Mouse (Mus musculus) embryonic fibroblast, embryonic 13.5 days (primary cell): ENCODE measurements around the gene Mmd. TPM values are rescaled to one million over a fixed set of nuclear protein-coding genes. Genes with fewer than 3 reads are reported as not detected.

Source experiments
- H3K27ac ChIP-seq: 2 replicates; pipeline ENCODE4 v1.5.1; 2012; ENCODE audit warnings: low read length, control low read depth, inconsistent platforms; ENCODE audit not compliant: insufficient read depth
- H3K4me1 ChIP-seq: 2 replicates; pipeline ENCODE4 v1.6.1; 2011; ENCODE audit warnings: low read length; ENCODE audit not compliant: control insufficient read depth, insufficient read depth
- H3K4me3 ChIP-seq: 2 replicates; pipeline ENCODE4 v1.5.1; 2011; ENCODE audit warnings: mild to moderate bottlenecking, control low read depth, low read length; ENCODE audit not compliant: insufficient read depth
- CTCF ChIP-seq: IDR thresholded peaks from 2 replicates; pipeline ENCODE4 v1.5.1; 2011; ENCODE audit warnings: mild to moderate bottlenecking, control low read depth, low read length, moderate library complexity, borderline replicate concordance; ENCODE audit not compliant: insufficient read depth
- POLR2A ChIP-seq: IDR thresholded peaks from 2 replicates; pipeline ENCODE4 v1.6.1; 2011; ENCODE audit warnings: low read depth, mild to moderate bottlenecking, control low read depth, low read length, moderate library complexity
- polyA plus RNA-seq: library from polyadenylated mRNA; stranded (reverse); fragments of >200 nt; gene quantifications from 2 replicates; pipeline ENCODE4 v1.2.4, GENCODE M21; 2011; ENCODE audit warnings: low read depth; ENCODE audit not compliant: missing spikeins, insufficient read length

The Mmd gene
- polyA plus RNA-seq, 1 experiment = 43.4 TPM

DNA sequence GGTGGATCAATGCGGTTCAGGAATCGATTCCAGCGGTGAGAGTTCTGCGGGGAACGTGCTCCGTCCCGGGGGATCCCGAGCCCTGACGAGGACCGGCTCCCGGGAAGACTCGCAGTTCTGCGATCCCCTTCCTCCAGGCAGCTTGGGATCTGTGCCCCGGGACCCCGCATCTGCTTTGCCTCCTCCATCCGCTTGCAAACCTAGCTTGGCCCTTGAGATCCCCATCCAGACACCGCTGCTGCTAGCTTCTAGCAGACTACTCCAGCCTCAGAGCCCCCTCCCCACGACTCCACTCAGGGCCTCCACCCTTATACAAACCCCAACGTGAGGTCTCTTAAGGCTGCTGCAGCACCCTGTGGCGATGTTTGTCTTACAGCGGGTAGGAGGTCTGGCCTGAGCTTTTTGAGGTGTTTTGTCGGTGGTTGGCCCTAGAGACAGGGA, 465 bp downstream of the Mmd start:
- H3K4me3 ChIP-seq = peak overlapping the region; percentile 86
- H3K4me1 ChIP-seq = 0 out of 2 replicates have a peak, but pooled peaks cover 7% of the 10 kb centered on the region
- TF ChIP-seq POLR2A (no peak), CTCF (no peak)
- H3K27ac ChIP-seq = no peak overlapping the region; the same call in 1 of the 2 replicates

DNA sequence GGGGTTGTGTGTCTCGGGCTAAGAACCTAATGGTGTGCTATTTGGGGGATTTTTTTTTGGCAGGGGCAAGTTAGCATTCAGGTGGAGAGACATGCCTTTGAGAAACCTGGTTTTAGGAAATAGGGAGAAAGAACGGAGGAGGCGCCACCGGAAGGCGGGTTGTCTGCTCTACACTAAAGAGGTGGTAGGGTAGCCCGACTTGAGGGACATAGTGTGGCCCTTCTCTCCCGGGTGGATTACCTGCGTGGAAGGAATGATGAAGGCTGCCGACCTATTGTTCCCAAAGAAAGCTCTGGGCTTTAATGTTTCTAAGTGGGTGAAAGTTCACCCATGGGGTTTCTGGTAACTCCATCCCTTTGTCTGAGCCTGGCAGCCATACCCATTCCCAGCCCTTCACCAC, 933 bp downstream of the Mmd start:
- Histone ChIP-seq H3K27ac (no peak overlapping the region), H3K4me3 (peak overlapping the region; percentile 86), H3K4me1 (peaks cover 7% of the 10 kb centered on the region; the same call in 1 of the 2 replicates)
- TF ChIP-seq CTCF (no peak), POLR2A (no peak)

DNA sequence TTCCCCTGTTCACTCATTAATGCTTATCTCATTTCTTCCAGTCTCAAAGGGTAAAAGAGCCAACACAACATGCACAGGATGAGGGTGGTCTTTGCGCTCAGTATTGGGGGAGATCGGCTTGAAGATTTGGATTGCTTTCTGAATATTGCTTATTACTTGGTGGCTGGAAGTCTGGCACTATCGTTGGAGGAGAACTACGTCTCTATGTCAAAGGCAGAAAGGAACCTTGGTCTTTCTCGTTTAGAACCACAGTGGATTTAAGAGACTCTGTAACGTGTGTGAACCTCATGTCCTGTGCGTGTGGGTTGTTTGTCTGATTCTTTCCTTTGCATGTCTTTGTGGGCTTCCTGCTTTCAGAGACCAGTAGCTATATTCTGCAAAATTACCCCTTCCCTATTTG, 1.5 kb downstream of the Mmd start:
- H3K27ac ChIP-seq = no peak overlapping the region
- TF ChIP-seq CTCF (no peak), POLR2A (no peak)
- peaks cover 10% of the 10 kb centered on the region; the same call in 1 of the 2 replicates for H3K4me1 ChIP-seq
- peak overlapping the region; percentile 86 for H3K4me3 ChIP-seq

DNA sequence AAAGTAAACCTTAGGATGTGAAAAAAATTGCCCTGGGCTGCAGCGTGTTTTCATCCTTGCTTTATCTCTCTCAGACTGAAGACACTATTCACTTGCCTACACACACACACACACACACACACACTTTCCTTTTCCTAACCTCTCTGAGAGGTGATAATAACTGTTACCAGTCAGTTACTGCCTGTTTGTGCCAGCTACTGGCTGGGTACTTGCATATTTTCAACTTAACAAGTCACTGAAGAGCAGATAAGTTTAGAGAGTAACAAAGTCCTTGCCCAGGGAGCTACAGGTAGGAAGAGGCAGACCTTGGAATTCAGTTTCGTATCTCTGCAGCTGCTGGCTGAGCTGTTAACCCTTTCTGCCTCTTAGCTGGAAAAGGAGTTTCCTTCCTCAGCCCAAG, 2.7 kb downstream of the Mmd start:
- TF ChIP-seq CTCF = no peak
- TF ChIP-seq POLR2A = no peak
- peaks cover 14% of the 10 kb centered on the region; the same call in 1 of the 2 replicates for H3K4me1 ChIP-seq
- no peak overlapping the region for H3K4me3 ChIP-seq
- no peak overlapping the region for H3K27ac ChIP-seq

DNA sequence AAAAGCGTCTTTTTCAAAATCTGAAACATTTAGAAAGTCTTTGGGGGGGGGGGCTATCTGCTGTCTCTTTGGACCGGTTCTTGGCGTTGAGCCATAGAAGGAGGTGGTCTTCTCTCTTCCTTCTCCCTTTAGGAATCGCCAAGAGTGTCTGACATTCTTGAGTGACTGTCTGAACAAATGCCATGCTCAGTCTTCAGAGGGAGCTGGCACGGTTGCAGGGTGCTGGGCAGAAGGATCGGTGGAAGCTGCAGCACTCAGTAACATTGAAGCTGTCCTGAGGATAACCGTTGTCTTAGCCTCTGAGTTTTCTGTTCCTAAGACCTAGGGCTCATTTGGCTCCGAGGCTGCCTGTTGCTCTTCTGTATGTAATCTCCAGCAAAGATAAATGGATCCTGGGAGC, 3.1 kb downstream of the Mmd start:
- TF ChIP-seq CTCF (no peak), POLR2A (no peak)
- no peak overlapping the region for H3K27ac ChIP-seq
- no peak overlapping the region for H3K4me3 ChIP-seq
- H3K4me1 ChIP-seq = peaks cover 14% of the 10 kb centered on the region; the same call in 1 of the 2 replicates

DNA sequence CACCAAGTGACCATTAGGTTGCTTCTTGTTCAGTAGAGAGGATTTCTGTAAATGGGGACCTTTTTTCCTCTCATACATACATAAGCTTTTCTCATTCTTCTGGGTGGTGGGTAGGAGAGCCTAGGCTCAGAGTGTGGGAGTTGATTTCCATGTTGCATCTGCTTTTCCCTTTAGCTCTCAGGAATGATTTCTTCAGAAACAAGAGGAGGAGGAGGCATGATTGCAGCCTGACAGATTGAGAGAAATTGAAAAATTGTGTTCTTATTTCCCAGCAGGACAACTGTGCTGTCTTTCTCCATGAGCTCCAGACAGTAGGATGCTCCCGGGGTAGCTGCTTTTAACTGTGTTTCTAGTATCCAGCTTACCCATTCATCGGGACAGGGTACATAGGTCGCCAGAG, 5.3 kb downstream of the Mmd start:
- no peak for TF ChIP-seq CTCF
- no peak for TF ChIP-seq POLR2A
- peak overlapping the region; percentile 13; the same call in 1 of the 2 replicates for H3K27ac ChIP-seq
- peaks cover 14% of the 10 kb centered on the region; the same call in 1 of the 2 replicates for H3K4me1 ChIP-seq
- no peak overlapping the region for H3K4me3 ChIP-seq

DNA sequence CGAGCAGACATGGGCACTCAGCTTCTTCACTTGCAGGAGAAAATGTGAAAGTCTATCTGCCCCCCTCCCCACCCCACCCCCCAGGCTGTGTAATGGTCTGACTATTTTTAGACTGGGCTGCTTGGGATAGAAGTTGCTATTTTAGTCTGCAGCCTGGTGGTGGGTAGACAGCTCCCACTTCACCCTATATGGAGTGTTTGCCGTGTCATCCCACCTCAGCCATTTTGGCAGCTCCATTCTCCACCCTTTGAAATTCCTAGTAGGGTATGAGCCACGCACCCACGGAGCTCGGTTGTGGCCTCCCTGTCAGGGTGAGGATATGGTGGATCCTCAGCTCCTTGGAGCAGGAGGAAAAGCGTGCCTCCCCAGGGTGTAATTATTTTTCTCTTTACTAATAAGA, 6.4 kb downstream of the Mmd start:
- Histone ChIP-seq H3K4me1 (peaks cover 11% of the 10 kb centered on the region; the same call in 1 of the 2 replicates), H3K27ac (no peak overlapping the region), H3K4me3 (no peak overlapping the region)
- TF ChIP-seq POLR2A (no peak), CTCF (no peak)

DNA sequence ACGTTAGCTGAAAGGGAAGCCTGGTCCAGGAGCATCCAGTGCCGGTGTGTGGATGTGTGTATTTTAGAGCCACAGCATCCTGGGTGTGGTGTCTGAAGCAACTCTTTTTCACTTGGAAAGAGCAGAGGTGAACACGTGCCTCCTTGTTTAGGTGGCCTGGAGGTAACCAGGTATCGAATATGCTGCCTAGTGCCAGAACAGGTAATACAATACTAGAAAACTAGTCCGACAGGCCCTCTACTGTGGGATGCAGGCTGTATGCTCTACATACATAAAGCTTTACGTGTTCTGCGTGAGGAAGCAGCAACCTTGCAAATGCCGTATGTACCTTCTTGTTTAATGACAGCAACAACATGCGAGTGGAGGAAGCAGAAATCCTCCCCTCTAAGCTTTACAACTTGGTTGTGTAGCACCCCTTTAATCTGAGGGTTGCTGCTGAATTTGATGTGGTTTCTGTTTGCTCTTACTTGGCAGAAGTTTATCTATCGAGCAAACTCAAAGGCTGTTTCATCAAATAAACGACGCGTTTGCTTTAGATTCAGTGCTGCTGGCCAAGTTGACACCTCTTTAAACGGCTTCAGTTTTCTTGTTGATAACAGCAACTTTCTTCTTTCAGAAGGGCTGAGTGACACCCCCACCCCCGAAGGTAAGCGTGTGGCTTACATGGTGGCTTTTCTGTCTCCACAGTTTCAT, 7.7 kb downstream of the Mmd start:
- Histone ChIP-seq H3K4me3 (no peak overlapping the region), H3K4me1 (peaks cover 9% of the 10 kb centered on the region; the same call in 1 of the 2 replicates), H3K27ac (no peak overlapping the region)
- TF ChIP-seq POLR2A (no peak), CTCF (no peak)

DNA sequence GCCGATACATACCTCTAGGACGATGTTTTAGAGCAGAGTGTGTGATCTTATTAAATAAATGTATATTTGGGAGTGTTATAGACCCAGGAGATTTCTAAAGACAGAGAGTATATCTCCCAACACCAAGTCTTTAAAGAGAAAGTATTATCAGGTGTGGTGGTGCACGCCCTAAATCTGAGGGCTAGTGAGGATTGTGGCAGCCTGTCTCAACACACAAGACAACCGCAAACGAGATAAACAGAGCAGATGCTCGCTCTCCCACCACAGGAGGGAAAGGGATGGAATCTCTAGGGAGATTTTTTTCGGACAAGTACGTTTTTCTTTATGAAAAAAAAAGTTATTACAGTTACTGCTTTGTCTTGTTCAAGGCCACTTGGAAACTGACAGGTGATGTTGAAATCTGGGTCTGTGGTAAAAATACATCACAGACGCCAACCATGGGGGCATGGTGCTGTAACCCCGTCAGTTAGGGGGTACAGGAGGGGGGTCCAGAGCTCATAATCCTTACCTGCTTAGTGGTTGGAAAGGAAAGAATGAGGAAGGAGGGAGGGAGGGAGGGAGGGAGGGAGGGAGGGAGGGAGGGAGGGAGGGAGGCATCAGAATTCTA, 9.2 kb downstream of the Mmd start:
- TF ChIP-seq POLR2A = no peak
- TF ChIP-seq CTCF = no peak
- Histone ChIP-seq H3K27ac (no peak overlapping the region), H3K4me1 (peaks cover 7% of the 10 kb centered on the region; the same call in 1 of the 2 replicates), H3K4me3 (no peak overlapping the region)

DNA sequence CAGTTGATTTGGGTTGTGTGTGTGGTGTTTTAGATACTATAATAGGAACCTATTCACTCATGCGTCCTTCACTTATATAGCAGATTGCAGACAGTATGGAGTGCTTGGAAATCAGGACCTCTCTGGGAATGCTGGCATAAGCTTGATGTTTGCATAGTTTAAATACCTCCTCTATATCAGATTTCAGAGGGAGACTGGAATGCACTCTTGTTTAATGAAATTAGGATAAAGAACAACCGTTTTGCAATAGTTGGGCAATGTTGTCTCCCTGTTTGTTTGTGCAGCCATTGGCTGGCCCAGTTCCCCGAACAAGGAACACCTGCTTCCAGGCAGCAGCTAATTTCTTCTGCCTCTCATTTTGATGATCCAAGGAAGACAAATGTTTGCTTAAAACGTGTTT, 9.8 kb downstream of the Mmd start:
- Histone ChIP-seq H3K27ac (no peak overlapping the region), H3K4me1 (peaks cover 7% of the 10 kb centered on the region; the same call in 1 of the 2 replicates), H3K4me3 (no peak overlapping the region)
- TF ChIP-seq CTCF (no peak), POLR2A (no peak)

DNA sequence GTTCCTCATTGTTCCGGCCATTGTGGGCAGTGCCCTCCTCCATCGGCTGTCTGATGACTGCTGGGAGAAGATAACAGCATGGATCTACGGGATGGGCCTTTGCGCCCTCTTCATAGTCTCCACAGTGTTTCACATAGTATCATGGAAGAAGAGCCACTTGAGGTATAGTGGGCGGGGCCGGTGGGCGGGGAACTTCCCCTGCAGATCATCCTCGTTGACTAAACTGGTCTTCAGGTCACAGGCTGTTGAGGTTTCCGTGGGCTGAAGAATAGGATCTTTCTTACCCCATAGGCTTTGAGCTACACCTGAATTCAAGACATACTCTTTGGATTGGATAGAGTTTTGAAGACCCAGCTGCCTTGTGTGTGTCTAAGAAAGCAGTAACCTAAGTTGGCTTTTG, 10.6 kb downstream of the Mmd start:
- Histone ChIP-seq H3K27ac (no peak overlapping the region), H3K4me1 (peaks cover 7% of the 10 kb centered on the region; the same call in 1 of the 2 replicates), H3K4me3 (no peak overlapping the region)
- no peak for TF ChIP-seq CTCF
- no peak for TF ChIP-seq POLR2A
